Mouse (Mus musculus): ENCODE data around the gene G2e3.

The G2e3 gene

GRCm38 (mm10) chr12:51347988-51348697 lies at the start of gene G2e3:
Gene G2e3, plus strand, starts transcription at chr12:51348061.
- peak; percentile 58 to 66 for DNase-seq (ENCODE audit: low read depth in 2 of 2, low spot score in 2 of 2)

DNA sequence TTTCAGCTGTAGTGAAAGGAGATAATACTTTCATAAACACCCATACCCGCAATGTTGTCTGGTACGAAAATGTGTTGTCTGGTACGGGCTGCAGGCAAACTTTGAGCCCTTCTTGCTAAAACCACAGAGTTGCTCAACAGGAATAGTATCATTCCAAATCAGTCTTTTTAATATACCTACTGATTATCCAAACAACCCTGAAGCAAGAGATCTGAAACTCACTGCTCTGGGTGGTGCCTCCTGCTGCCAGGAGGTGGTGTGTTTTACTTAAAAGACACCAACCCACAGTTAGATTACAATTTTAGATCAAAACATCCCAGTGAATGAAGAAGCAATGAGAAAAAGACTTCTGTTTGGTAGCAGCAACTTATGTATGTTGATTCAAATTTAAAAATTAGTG lies 24.3 kb upstream of the G2e3 start:
- DNase-seq (ENCODE audit: low read depth in 2 of 2, low spot score in 2 of 2) = no peak

- no peak for DNase-seq (ENCODE audit: low read depth in 2 of 2, low spot score in 2 of 2)
These were observed 21.0 kb upstream of the G2e3 start for GRCm38 (mm10) chr12:51326819-51327218.

DNA sequence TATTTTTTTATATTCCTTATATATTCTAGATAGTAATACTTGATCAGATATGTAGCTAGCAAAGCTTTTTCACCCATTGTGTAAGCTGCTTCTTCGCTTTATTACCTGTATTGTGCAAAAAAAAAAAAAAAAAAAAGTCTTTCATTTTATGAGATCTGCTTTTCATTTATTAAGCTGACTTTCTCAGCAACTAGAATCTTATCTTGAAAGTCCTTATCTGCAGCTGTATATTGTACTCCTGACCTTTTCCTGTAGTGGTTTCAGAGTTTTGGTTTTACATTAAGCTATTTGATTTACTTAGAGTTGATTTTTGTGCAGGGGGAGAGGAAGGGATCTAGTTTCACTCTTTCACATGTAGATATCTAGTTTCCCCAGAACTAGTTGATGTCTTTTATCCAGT lies 10.8 kb upstream of the G2e3 start:
- no peak for DNase-seq (ENCODE audit: low read depth in 2 of 2, low spot score in 2 of 2)

DNA sequence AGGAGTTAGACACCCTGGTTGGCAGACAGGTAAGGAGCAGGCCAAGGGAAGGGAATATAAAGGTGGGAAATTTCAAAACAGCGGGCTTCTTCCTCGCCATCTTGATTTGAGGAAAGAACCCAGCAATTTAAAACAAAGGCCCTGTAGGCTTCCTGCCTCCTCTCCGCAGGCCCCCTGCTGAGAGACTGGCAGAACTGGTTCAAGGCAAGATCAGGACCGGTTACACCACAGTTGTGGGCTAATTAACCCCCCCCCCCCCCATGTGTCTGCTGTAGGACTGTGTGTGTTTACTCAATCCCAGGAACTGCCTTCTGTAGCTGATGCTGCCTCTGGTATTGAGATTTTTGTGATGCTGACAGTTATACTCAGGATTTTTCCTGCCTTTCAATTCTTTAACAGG lies 1.7 kb upstream of the G2e3 start:
- DNase-seq (ENCODE audit: low read depth in 2 of 2, low spot score in 2 of 2) = no peak

- no peak for DNase-seq (ENCODE audit: low read depth in 2 of 2, low spot score in 2 of 2)
These were observed 787 bp downstream of the G2e3 start for GRCm38 (mm10) chr12:51348698-51348998.

GRCm38 (mm10) chr12:51355296-51355695 lies 7.4 kb downstream of the G2e3 start:
- DNase-seq (ENCODE audit: low read depth in 2 of 2, low spot score in 2 of 2) = no peak

- no peak for DNase-seq (ENCODE audit: low read depth in 2 of 2, low spot score in 2 of 2)
These were observed 13.4 kb downstream of the G2e3 start for GRCm38 (mm10) chr12:51361294-51361693.

DNA sequence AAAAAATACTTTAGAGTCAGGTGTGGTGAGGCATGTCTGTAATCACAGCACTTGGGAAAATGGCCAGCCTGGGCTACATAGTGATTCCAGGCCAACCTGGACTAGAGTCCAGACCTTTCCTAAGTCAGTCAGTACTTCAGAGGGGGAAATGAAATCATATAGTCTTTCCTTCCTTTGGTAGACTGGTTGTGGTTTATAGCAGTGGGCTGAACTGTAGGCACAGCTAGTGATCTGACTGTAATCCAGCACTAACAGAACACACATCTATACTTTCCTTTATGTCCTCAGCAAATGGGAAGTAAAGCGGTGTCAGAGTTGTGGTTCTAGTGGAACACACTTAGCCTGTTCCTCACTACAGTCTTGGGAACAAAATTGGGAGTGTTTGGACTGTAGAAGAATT lies 15.0 kb downstream of the G2e3 start:
- no peak for DNase-seq (ENCODE audit: low read depth in 2 of 2, low spot score in 2 of 2)

GRCm38 (mm10) chr12:51368504-51368903 lies 20.6 kb downstream of the G2e3 start:
- DNase-seq (ENCODE audit: low read depth in 2 of 2, low spot score in 2 of 2) = no peak

DNA sequence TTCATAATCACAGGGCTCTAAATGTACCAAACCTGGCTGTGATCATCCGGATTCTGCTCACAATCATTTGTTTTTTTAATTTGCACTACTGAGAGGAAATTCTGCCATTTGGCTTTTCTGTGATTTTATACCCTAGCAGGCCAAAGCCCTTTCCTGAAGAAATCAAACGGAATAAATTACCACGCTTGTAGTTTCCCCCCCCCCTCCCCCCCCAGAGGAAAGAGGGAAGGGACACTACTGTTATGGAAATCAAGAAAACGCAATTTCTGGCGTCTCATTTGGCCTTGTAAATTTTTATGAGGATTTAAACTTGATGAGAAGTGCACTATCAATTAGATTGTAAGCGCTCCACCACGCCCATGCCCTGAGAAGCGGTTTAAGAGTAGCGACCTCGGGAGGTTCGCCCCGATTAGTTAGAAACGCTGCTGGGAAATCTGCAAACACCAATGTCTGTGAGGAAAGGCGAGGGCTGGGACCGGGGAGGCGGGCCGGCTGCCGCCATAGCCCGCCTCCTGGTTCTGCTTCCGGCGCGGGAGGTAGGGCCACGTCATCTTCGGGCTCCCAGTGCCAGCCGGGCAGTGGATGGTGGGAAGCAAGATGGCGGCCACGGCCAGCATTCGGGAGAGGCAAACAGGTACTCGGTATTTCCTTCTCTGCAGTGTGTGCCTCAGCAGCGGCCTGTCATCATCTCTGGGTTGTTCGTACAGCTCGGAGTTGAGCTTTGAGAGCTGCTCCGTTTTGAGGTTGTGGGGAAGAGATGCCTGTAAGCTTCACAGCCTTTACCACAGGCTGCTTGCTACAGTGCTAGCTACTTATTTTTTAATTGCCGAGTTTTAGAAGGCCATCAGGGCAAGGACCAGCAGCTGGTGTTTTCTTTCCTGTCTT lies 29.4 kb downstream of the G2e3 start, which contains the start of gene Scfd1:
TSS of gene Scfd1 (plus strand) at position 508 of the 885 bp plus-strand sequence.
- DNase-seq (ENCODE audit: low read depth in 2 of 2, low spot score in 2 of 2) = peak; percentile 88 to 89

DNA sequence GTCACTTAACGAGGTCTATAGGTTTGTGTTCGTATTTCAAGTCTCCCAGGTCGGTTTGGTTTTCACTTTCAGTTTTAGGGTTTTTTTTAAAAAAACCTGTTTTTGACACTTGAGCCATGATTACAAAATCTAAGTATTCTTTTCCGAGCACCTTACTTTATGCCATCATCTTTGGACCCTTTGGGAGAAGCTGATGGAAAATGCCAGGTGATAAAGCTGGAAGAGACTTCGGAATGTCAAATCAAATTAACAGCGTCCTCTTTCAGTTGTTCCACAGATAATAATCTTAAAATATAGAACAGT lies 30.0 kb downstream of the G2e3 start:
- no peak for DNase-seq (ENCODE audit: low read depth in 2 of 2, low spot score in 2 of 2)

DNA sequence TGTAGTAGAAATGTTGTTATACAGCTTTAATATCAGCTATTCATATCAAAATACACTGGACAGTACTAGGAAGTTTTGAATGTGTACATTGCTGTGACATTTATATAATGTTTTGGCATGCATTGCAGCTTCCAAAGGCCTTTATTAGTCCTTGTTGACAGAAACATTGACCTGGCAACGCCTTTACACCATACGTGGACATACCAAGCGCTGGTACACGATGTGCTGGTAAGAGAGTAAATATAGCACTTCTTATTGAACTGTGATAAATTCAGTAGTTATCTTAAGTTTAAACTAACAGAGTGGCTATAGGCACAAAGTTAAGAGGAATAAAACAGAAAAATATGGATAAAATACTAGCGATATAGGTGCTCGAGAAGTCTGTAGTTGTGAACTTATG lies 52.0 kb downstream of the G2e3 start:
- no peak for DNase-seq (ENCODE audit: low read depth in 2 of 2, low spot score in 2 of 2)

GRCm38 (mm10) chr12:51402060-51402698 lies 54.3 kb downstream of the G2e3 start:
- no peak for DNase-seq (ENCODE audit: low read depth in 2 of 2, low spot score in 2 of 2)

GRCm38 (mm10) chr12:51403987-51404586 lies 56.2 kb downstream of the G2e3 start:
- DNase-seq (ENCODE audit: low read depth in 2 of 2, low spot score in 2 of 2) = no peak

DNA sequence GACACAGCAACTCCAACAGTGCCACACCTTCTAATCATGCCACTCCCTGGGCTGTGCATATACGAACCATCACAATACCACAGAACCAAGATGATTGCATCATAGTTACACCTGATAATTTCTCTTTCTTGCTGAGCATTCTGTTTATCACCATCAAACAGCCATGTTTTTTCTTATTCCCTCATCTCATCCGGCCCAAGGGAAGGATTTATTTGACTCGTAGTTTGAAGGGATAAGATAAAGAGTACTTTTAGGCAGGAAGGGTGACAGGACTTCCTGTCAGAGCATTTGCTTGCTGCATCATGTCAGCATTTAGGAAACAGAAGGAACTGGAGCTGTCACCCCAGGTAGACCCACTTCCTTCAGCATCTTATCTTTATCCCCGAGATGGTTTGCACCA lies 63.5 kb downstream of the G2e3 start:
- no peak for DNase-seq (ENCODE audit: low read depth in 2 of 2, low spot score in 2 of 2)

All from CD8-positive naive resting alpha-beta T cell, adult 2 months (primary cell).